Mouse (Mus musculus) neural tube, embryonic 15.5 days (tissue): ENCODE measurements at regions not wholly inside any gene's neighbourhood (a gene's known extent, or its start where the extent isn't known, plus 50 kb on each side); places are given as distances from the start of the nearest gene placed in this dataset.
A peak's percentile ranks its signal among the peaks of the same experiment; 100 is the strongest.

ENCODE experiments used
- ATAC-seq: fragments of 200-750 bp; cut with Nextera tagmentation; 2 replicates; pipeline ENCODE4 v1.8.0; 2017; ENCODE audit warnings: mild to moderate bottlenecking, moderate TSS enrichment, moderate library complexity; ENCODE audit not compliant: low FRiP score
- H3K27ac ChIP-seq: fragments of 300-500 bp; sonication (generic); replicated peaks from 2 replicates; pipeline ENCODE4 v1.5.1; 2015; ENCODE audit warnings: mild to moderate bottlenecking, inconsistent platforms
- H3K27me3 ChIP-seq: fragments of 300-500 bp; sonication (generic); replicated peaks from 2 replicates; pipeline ENCODE4 v1.6.1; 2015; ENCODE audit warnings: inconsistent platforms
- H3K36me3 ChIP-seq: fragments of 300-500 bp; sonication (generic); 2 replicates; pipeline ENCODE4 v1.6.1; 2015; ENCODE audit warnings: inconsistent platforms
- H3K4me1 ChIP-seq: fragments of 300-500 bp; sonication (generic); 2 replicates; pipeline ENCODE4 v1.6.1; 2015; ENCODE audit warnings: inconsistent platforms
- H3K4me2 ChIP-seq: fragments of 300-500 bp; sonication (generic); 2 replicates; pipeline ENCODE4 v1.6.1; 2015; ENCODE audit warnings: inconsistent platforms, mild to moderate bottlenecking, moderate library complexity
- H3K4me3 ChIP-seq: fragments of 300-500 bp; sonication (generic); replicated peaks from 2 replicates; pipeline ENCODE4 v1.5.1; 2015; ENCODE audit warnings: mild to moderate bottlenecking, inconsistent platforms
- H3K9ac ChIP-seq: fragments of 300-500 bp; sonication (generic); replicated peaks from 2 replicates; pipeline ENCODE4 v1.6.1; 2015; ENCODE audit warnings: mild to moderate bottlenecking, inconsistent platforms
- H3K9me3 ChIP-seq: fragments of 300-500 bp; sonication (generic); replicated peaks from 2 replicates; pipeline ENCODE4 v1.6.1; 2016; ENCODE audit warnings: inconsistent platforms
- WGBS: fragments of 180-500 bp; shearing (Covaris S2); methylation state at CpG from one replicate; pipeline ENCODE4 v1.1.7; 2015; ENCODE audit warnings: mixed read lengths; 5-methylcytosine and 5-hydroxymethylcytosine counted together

- Histone ChIP-seq H3K4me2 (no peak overlapping the region), H3K36me3 (no peaks in the 10 kb centered on the region), H3K27ac (no peak overlapping the region), H3K9me3 (no peaks in the 10 kb centered on the region), H3K9ac (no peak overlapping the region), H3K4me3 (no peak overlapping the region), H3K27me3 (no peaks in the 10 kb centered on the region), H3K4me1 (no peaks in the 10 kb centered on the region)
- WGBS = 49% methylated on average over 9 of the region's 9 CpGs
- ATAC-seq = no peak
Observed at GRCm38 (mm10) chr6:144875862-144876261, 94.1 kb upstream of the Sox5 start.

- Histone ChIP-seq H3K9ac (no peak overlapping the region), H3K4me2 (no peak overlapping the region), H3K27ac (no peak overlapping the region), H3K4me3 (no peak overlapping the region), H3K36me3 (no peaks in the 10 kb centered on the region), H3K4me1 (no peaks in the 10 kb centered on the region), H3K27me3 (no peaks in the 10 kb centered on the region), H3K9me3 (no peaks in the 10 kb centered on the region)
- ATAC-seq = no peak
- 74% methylated on average over 5 of the region's 5 CpGs for WGBS
Observed at GRCm38 (mm10) chr6:144874251-144874650, 92.5 kb upstream of the Sox5 start.

GRCm38 (mm10) chr6:144870949-144871348, 89.2 kb upstream of the Sox5 start:
- no peaks in the 10 kb centered on the region for H3K4me1 ChIP-seq
- WGBS = 88% methylated on average over 8 of the region's 8 CpGs

GRCm38 (mm10) chr6:144867333-144867732, 85.6 kb upstream of the Sox5 start:
- H3K9me3 ChIP-seq = no peaks in the 10 kb centered on the region
- H3K36me3 ChIP-seq = no peaks in the 10 kb centered on the region
- H3K4me2 ChIP-seq = no peak overlapping the region
- 34% methylated on average over 9 of the region's 9 CpGs for WGBS
- H3K4me1 ChIP-seq = no peaks in the 10 kb centered on the region
- H3K27ac ChIP-seq = no peak overlapping the region
- no peak overlapping the region for H3K9ac ChIP-seq
- H3K4me3 ChIP-seq = no peak overlapping the region
- no peak; the same call in 1 of the 2 replicates for ATAC-seq
- H3K27me3 ChIP-seq = no peaks in the 10 kb centered on the region

More at GRCm38 (mm10) chr6:144870949-144871348, 89.2 kb upstream of the Sox5 start:
- Histone ChIP-seq H3K4me3 (no peak overlapping the region), H3K9ac (no peak overlapping the region), H3K27me3 (no peaks in the 10 kb centered on the region), H3K27ac (no peak overlapping the region), H3K9me3 (no peaks in the 10 kb centered on the region), H3K36me3 (no peaks in the 10 kb centered on the region), H3K4me2 (no peak overlapping the region)
- ATAC-seq = no peak

GRCm38 (mm10) chr6:144864026-144864425, 82.2 kb upstream of the Sox5 start:
- Histone ChIP-seq H3K4me2 (no peak overlapping the region), H3K27ac (no peak overlapping the region), H3K9me3 (no peaks in the 10 kb centered on the region), H3K4me1 (no peaks in the 10 kb centered on the region), H3K27me3 (no peaks in the 10 kb centered on the region), H3K36me3 (no peaks in the 10 kb centered on the region), H3K9ac (no peak overlapping the region), H3K4me3 (no peak overlapping the region)
- no peak for ATAC-seq
- 48% methylated on average over 6 of the region's 6 CpGs for WGBS

GRCm38 (mm10) chr6:144863430-144863994, 81.7 kb upstream of the Sox5 start:
- 93% methylated on average over 3 of the region's 3 CpGs for WGBS

GRCm38 (mm10) chr6:144841510-144841909, 59.7 kb upstream of the Sox5 start:
- H3K4me3 ChIP-seq = no peak overlapping the region
- 74% methylated on average over 3 of the region's 3 CpGs for WGBS
- H3K4me1 ChIP-seq = no peaks in the 10 kb centered on the region
- H3K4me2 ChIP-seq = no peak overlapping the region
- H3K9ac ChIP-seq = no peak overlapping the region
- ATAC-seq = no peak
- H3K9me3 ChIP-seq = no peaks in the 10 kb centered on the region
- H3K27me3 ChIP-seq = 0 out of 2 replicates have a peak, but pooled peaks cover 2% of the 10 kb centered on the region
- H3K27ac ChIP-seq = no peak overlapping the region
- H3K36me3 ChIP-seq = no peaks in the 10 kb centered on the region

More at GRCm38 (mm10) chr6:144863430-144863994, 81.7 kb upstream of the Sox5 start:
- no peak overlapping the region for H3K27ac ChIP-seq
- no peaks in the 10 kb centered on the region for H3K27me3 ChIP-seq
- no peaks in the 10 kb centered on the region for H3K36me3 ChIP-seq
- no peak for ATAC-seq
- H3K9me3 ChIP-seq = no peaks in the 10 kb centered on the region
- no peaks in the 10 kb centered on the region for H3K4me1 ChIP-seq
- no peak overlapping the region for H3K4me2 ChIP-seq
- no peak overlapping the region for H3K9ac ChIP-seq
- no peak overlapping the region for H3K4me3 ChIP-seq

- no peak overlapping the region for H3K27ac ChIP-seq
- no peak for ATAC-seq
Observed at GRCm38 (mm10) chr6:144839383-144839782, 57.6 kb upstream of the Sox5 start.

GRCm38 (mm10) chr6:144834323-144835183, 52.8 kb upstream of the Sox5 start:
- H3K4me1 ChIP-seq = peaks cover 6% of the 10 kb centered on the region; the same call in 1 of the 2 replicates
- H3K27me3 ChIP-seq = 0 out of 2 replicates have a peak, but pooled peaks cover 2% of the 10 kb centered on the region
- no peak overlapping the region for H3K9ac ChIP-seq
- 18% methylated on average over 19 of the region's 19 CpGs for WGBS
- no peak overlapping the region for H3K27ac ChIP-seq
- H3K9me3 ChIP-seq = no peaks in the 10 kb centered on the region
- peak overlapping the region; percentile 22; the same call in 1 of the 2 replicates for H3K4me2 ChIP-seq
- H3K4me3 ChIP-seq = no peak overlapping the region
- no peak for ATAC-seq
- H3K36me3 ChIP-seq = no peaks in the 10 kb centered on the region

More at GRCm38 (mm10) chr6:144839383-144839782, 57.6 kb upstream of the Sox5 start:
- H3K27me3 ChIP-seq = 0 out of 2 replicates have a peak, but pooled peaks cover 2% of the 10 kb centered on the region
- H3K4me3 ChIP-seq = no peak overlapping the region
- no peaks in the 10 kb centered on the region for H3K36me3 ChIP-seq
- no peak overlapping the region for H3K4me2 ChIP-seq
- peaks cover 4% of the 10 kb centered on the region; the same call in 1 of the 2 replicates for H3K4me1 ChIP-seq
- no peaks in the 10 kb centered on the region for H3K9me3 ChIP-seq
- no peak overlapping the region for H3K9ac ChIP-seq
- WGBS = 91% methylated on average over 1 of the region's 1 CpGs
